Mouse (Mus musculus): ENCODE data around the gene Grip1. TPM values are rescaled to one million over a fixed set of nuclear protein-coding genes. Genes with fewer than 3 reads are reported as not detected.

Grip1 gene
- polyA plus RNA-seq, 1 experiment from 2014 or later: 0.87 TPM

GRCm38 (mm10) chr10:119726921-119727320, 273.3 kb downstream of the Grip1 start:
- Histone ChIP-seq H3K36me3 (ENCODE audit: insufficient read depth, low read length) (no peaks in the 10 kb centered on the region), H3K4me3 (ENCODE audit: low read depth, low read length) (no peak overlapping the region), H3K4me1 (ENCODE audit: insufficient read depth, low read depth, low read length) (no peaks in the 10 kb centered on the region), H3K9ac (replicated peaks; ENCODE audit: low read depth) (no peak overlapping the region), H3K9me3 (ENCODE audit: low read length) (no peaks in the 10 kb centered on the region), H3K27ac (ENCODE audit: low read length) (no peak overlapping the region), H3K27me3 (replicated peaks; ENCODE audit: insufficient read depth, low read length) (no peaks in the 10 kb centered on the region), H3K4me2 (replicated peaks; ENCODE audit: low read depth, low read length) (no peak overlapping the region)
- no peak for TF ChIP-seq EP300 (IDR thresholded peaks at IDR 0.05)
- TF ChIP-seq CTCF (IDR thresholded peaks at IDR 0.05): no peak
- ATAC-seq (no peak), DNase-seq (ENCODE audit: low spot score) (no peak)
- WGBS: 80% methylated on average over 6 of the region's 6 CpGs

- Histone ChIP-seq H3K27me3 (replicated peaks; ENCODE audit: insufficient read depth, low read length) (no peaks in the 10 kb centered on the region), H3K4me1 (ENCODE audit: insufficient read depth, low read depth, low read length) (no peaks in the 10 kb centered on the region), H3K36me3 (ENCODE audit: insufficient read depth, low read length) (no peaks in the 10 kb centered on the region), H3K27ac (ENCODE audit: low read length) (no peak overlapping the region), H3K4me3 (ENCODE audit: low read depth, low read length) (no peak overlapping the region), H3K4me2 (replicated peaks; ENCODE audit: low read depth, low read length) (no peak overlapping the region), H3K9ac (replicated peaks; ENCODE audit: low read depth) (no peak overlapping the region), H3K9me3 (ENCODE audit: low read length) (no peaks in the 10 kb centered on the region)
- no peak for ATAC-seq
- TF ChIP-seq EP300 (IDR thresholded peaks at IDR 0.05): no peak
- no peak for TF ChIP-seq CTCF (IDR thresholded peaks at IDR 0.05)
- no peak for DNase-seq (ENCODE audit: low spot score)
- WGBS: 34% methylated on average over 5 of the region's 5 CpGs
These were observed 276.6 kb downstream of the Grip1 start for GRCm38 (mm10) chr10:119730206-119730605.

- H3K27me3 ChIP-seq (replicated peaks; ENCODE audit: insufficient read depth, low read length): no peaks in the 10 kb centered on the region
- H3K4me3 ChIP-seq (ENCODE audit: low read depth, low read length): no peak overlapping the region
- WGBS: 73% methylated on average over 19 of the region's 19 CpGs
- H3K9ac ChIP-seq (replicated peaks; ENCODE audit: low read depth): no peak overlapping the region
- no peaks in the 10 kb centered on the region for H3K9me3 ChIP-seq (ENCODE audit: low read length)
- no peak for TF ChIP-seq EP300 (IDR thresholded peaks at IDR 0.05)
- no peak for TF ChIP-seq CTCF (IDR thresholded peaks at IDR 0.05)
- no peaks in the 10 kb centered on the region for H3K36me3 ChIP-seq (ENCODE audit: insufficient read depth, low read length)
- ATAC-seq (no peak), DNase-seq (ENCODE audit: low spot score) (no peak)
- H3K27ac ChIP-seq (ENCODE audit: low read length): no peak overlapping the region
- H3K4me2 ChIP-seq (replicated peaks; ENCODE audit: low read depth, low read length): no peak overlapping the region
- H3K4me1 ChIP-seq (ENCODE audit: insufficient read depth, low read depth, low read length): no peaks in the 10 kb centered on the region
These were observed 281.7 kb downstream of the Grip1 start for GRCm38 (mm10) chr10:119735011-119735992.

GRCm38 (mm10) chr10:119739466-119739865, 285.8 kb downstream of the Grip1 start:
- TF ChIP-seq CTCF (IDR thresholded peaks at IDR 0.05) (no peak), EP300 (IDR thresholded peaks at IDR 0.05) (no peak)
- no peak for ATAC-seq

GRCm38 (mm10) chr10:119742722-119743121, 289.1 kb downstream of the Grip1 start:
- H3K9me3 ChIP-seq (ENCODE audit: low read length): no peaks in the 10 kb centered on the region
- H3K4me1 ChIP-seq (ENCODE audit: insufficient read depth, low read depth, low read length): no peaks in the 10 kb centered on the region
- H3K27me3 ChIP-seq (replicated peaks; ENCODE audit: insufficient read depth, low read length): no peaks in the 10 kb centered on the region
- DNase-seq (ENCODE audit: low spot score) (no peak), ATAC-seq (no peak)
- no peak overlapping the region for H3K4me2 ChIP-seq (replicated peaks; ENCODE audit: low read depth, low read length)
- no peaks in the 10 kb centered on the region for H3K36me3 ChIP-seq (ENCODE audit: insufficient read depth, low read length)
- 59% methylated on average over 8 of the region's 8 CpGs for WGBS
- TF ChIP-seq EP300 (IDR thresholded peaks at IDR 0.05) (no peak), CTCF (IDR thresholded peaks at IDR 0.05) (no peak)
- no peak overlapping the region for H3K27ac ChIP-seq (ENCODE audit: low read length)
- no peak overlapping the region for H3K9ac ChIP-seq (replicated peaks; ENCODE audit: low read depth)
- no peak overlapping the region for H3K4me3 ChIP-seq (ENCODE audit: low read depth, low read length)

More at GRCm38 (mm10) chr10:119739466-119739865, 285.8 kb downstream of the Grip1 start:
- no peaks in the 10 kb centered on the region for H3K4me1 ChIP-seq (ENCODE audit: insufficient read depth, low read depth, low read length)
- no peak overlapping the region for H3K27ac ChIP-seq (ENCODE audit: low read length)
- 79% methylated on average over 7 of the region's 7 CpGs for WGBS
- no peaks in the 10 kb centered on the region for H3K36me3 ChIP-seq (ENCODE audit: insufficient read depth, low read length)
- H3K4me3 ChIP-seq (ENCODE audit: low read depth, low read length): no peak overlapping the region
- no peak overlapping the region for H3K4me2 ChIP-seq (replicated peaks; ENCODE audit: low read depth, low read length)
- no peaks in the 10 kb centered on the region for H3K9me3 ChIP-seq (ENCODE audit: low read length)
- no peaks in the 10 kb centered on the region for H3K27me3 ChIP-seq (replicated peaks; ENCODE audit: insufficient read depth, low read length)
- DNase-seq (ENCODE audit: low spot score): no peak
- H3K9ac ChIP-seq (replicated peaks; ENCODE audit: low read depth): no peak overlapping the region

GRCm38 (mm10) chr10:119752361-119752798, 298.8 kb downstream of the Grip1 start:
- Histone ChIP-seq H3K4me1 (ENCODE audit: insufficient read depth, low read depth, low read length) (no peaks in the 10 kb centered on the region), H3K9me3 (ENCODE audit: low read length) (no peaks in the 10 kb centered on the region), H3K36me3 (ENCODE audit: insufficient read depth, low read length) (no peaks in the 10 kb centered on the region), H3K4me2 (replicated peaks; ENCODE audit: low read depth, low read length) (no peak overlapping the region), H3K4me3 (ENCODE audit: low read depth, low read length) (no peak overlapping the region), H3K9ac (replicated peaks; ENCODE audit: low read depth) (no peak overlapping the region), H3K27ac (ENCODE audit: low read length) (no peak overlapping the region), H3K27me3 (replicated peaks; ENCODE audit: insufficient read depth, low read length) (no peaks in the 10 kb centered on the region)
- 60% methylated on average over 6 of the region's 6 CpGs for WGBS
- ATAC-seq (no peak), DNase-seq (ENCODE audit: low spot score) (peak; percentile 10)
- TF ChIP-seq EP300 (IDR thresholded peaks at IDR 0.05) (no peak), CTCF (IDR thresholded peaks at IDR 0.05) (no peak)
